Mouse (Mus musculus): Measurements from ENCODE around the gene Adcy5. TPM values are rescaled to one million over a fixed set of nuclear protein-coding genes. Genes with fewer than 3 reads are reported as not detected.

Gene Adcy5
- polyA plus RNA-seq, 1 experiment: 60.5 TPM

GRCm38 (mm10) chr16:35156306-35156695, 1.6 kb downstream of the Adcy5 start:
- DNase-seq (ENCODE audit: low read depth): no peak

GRCm38 (mm10) chr16:35156832-35157231, 2.2 kb downstream of the Adcy5 start:
- DNase-seq (ENCODE audit: low read depth): no peak

- no peak for DNase-seq (ENCODE audit: low read depth)
These were observed 4.9 kb downstream of the Adcy5 start for GRCm38 (mm10) chr16:35159532-35159931.

GRCm38 (mm10) chr16:35159991-35160390, 5.3 kb downstream of the Adcy5 start:
- DNase-seq (ENCODE audit: low read depth): no peak

GRCm38 (mm10) chr16:35164361-35165224, 9.9 kb downstream of the Adcy5 start:
- DNase-seq (ENCODE audit: low read depth): no peak

GRCm38 (mm10) chr16:35165361-35165760, 10.7 kb downstream of the Adcy5 start:
- no peak for DNase-seq (ENCODE audit: low read depth)

GRCm38 (mm10) chr16:35165788-35166187, 11.1 kb downstream of the Adcy5 start:
- DNase-seq (ENCODE audit: low read depth): no peak

GRCm38 (mm10) chr16:35169431-35169830, 14.8 kb downstream of the Adcy5 start:
- no peak for DNase-seq (ENCODE audit: low read depth)

GRCm38 (mm10) chr16:35172195-35172594, 17.5 kb downstream of the Adcy5 start:
- no peak for DNase-seq (ENCODE audit: low read depth)

- no peak for DNase-seq (ENCODE audit: low read depth)
These were observed 23.8 kb downstream of the Adcy5 start for GRCm38 (mm10) chr16:35178516-35178915.

- no peak for DNase-seq (ENCODE audit: low read depth)
These were observed 24.4 kb downstream of the Adcy5 start for GRCm38 (mm10) chr16:35179082-35179481.

GRCm38 (mm10) chr16:35183161-35183560, 28.5 kb downstream of the Adcy5 start:
- DNase-seq (ENCODE audit: low read depth): no peak

- DNase-seq (ENCODE audit: low read depth): no peak
These were observed 33.4 kb downstream of the Adcy5 start for GRCm38 (mm10) chr16:35188111-35188510.

- no peak for DNase-seq (ENCODE audit: low read depth)
These were observed 34.9 kb downstream of the Adcy5 start for GRCm38 (mm10) chr16:35189420-35190141.

GRCm38 (mm10) chr16:35190777-35191176, 36.1 kb downstream of the Adcy5 start:
- DNase-seq (ENCODE audit: low read depth): no peak

- DNase-seq (ENCODE audit: low read depth): no peak
These were observed 36.6 kb downstream of the Adcy5 start for GRCm38 (mm10) chr16:35191271-35191670.

- DNase-seq (ENCODE audit: low read depth): no peak
These were observed 37.8 kb downstream of the Adcy5 start for GRCm38 (mm10) chr16:35192471-35192870.

GRCm38 (mm10) chr16:35193357-35193756, 38.7 kb downstream of the Adcy5 start:
- DNase-seq (ENCODE audit: low read depth): no peak

- no peak for DNase-seq (ENCODE audit: low read depth)
These were observed 45.2 kb downstream of the Adcy5 start for GRCm38 (mm10) chr16:35199721-35200431.

GRCm38 (mm10) chr16:35200432-35201142, 45.9 kb downstream of the Adcy5 start:
- DNase-seq (ENCODE audit: low read depth): no peak

GRCm38 (mm10) chr16:35201281-35201680, 46.6 kb downstream of the Adcy5 start:
- no peak for DNase-seq (ENCODE audit: low read depth)

GRCm38 (mm10) chr16:35203511-35203910, 48.8 kb downstream of the Adcy5 start:
- no peak for DNase-seq (ENCODE audit: low read depth)

All from gonadal fat pad, adult 2 months (tissue).